25 mouse cellular contexts compared by ENCODE assay signal in the genomic region with DNA sequence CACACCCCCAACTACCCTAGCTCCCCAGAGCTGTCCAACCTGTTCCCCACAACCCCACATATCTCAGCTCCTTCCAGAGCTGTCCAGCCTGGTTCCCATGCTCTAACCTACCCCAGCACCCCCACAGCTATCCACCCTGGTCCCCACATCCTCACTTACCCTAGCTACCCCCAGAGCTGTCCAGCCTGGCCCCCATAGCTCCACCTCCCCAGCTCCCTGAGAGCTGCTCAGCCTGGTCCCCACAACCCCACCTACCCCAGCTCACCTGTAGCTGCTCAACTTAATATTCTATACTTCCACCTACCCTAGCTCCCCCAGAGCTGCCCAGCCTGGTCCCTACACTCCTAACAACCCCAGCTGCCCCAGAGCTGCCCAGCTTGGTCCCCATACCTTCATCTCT.
DNase-seq lines count a peak whose midpoint lies in the region; ATAC-seq and TF ChIP-seq lines count a peak whose summit lies in the region.
"Had no signal": no experiment of that assay in that cellular context is flagged by ENCODE, and none has a peak within 500 bp of the region (broad histone marks: within the 10 kb centered on the region; RNA-seq: fewer than 3 reads in every experiment).

No protein-coding gene starts in this region.

- in situ Hi-C loops in CH12.LX (cut with MboI; ENCODE audit: low pct_ligation_motif_present, low pct_unique_long_range_greater_than_20kb, low sequenced_read_pairs), result no loop called here

- TF ChIP-seq RAD21 in CH12.LX (IDR thresholded peaks at IDR 0.05; ENCODE audit: low read depth, low read length), result no peak

- dilution Hi-C loops in CH12.LX (cut with MboI; ENCODE audit: extremely low pct_ligation_motif_present, extremely low pct_unique_long_range_greater_than_20kb, low sequenced_read_pairs), result no loop called here

- no peaks in the 10 kb centered on the region for H3K27me3 ChIP-seq in hindbrain, embryonic 12.5 days
- no peaks in the 10 kb centered on the region for H3K27me3 ChIP-seq in hindbrain, embryonic 16.5 days (replicated peaks; ENCODE audit: control insufficient read depth, insufficient read depth, low read length)
- H3K27me3 ChIP-seq in midbrain, embryonic 11.5 days (ENCODE audit: control insufficient read depth, insufficient read depth, low read length), result no peaks in the 10 kb centered on the region
- H3K27me3 ChIP-seq in midbrain, embryonic 14.5 days (ENCODE audit: control insufficient read depth, insufficient read depth, low read length), result no peaks in the 10 kb centered on the region
- H3K27me3 ChIP-seq in CH12.LX (replicated peaks), result no peaks in the 10 kb centered on the region
- H3K27me3 ChIP-seq: forebrain, embryonic 13.5 days; heart, embryonic 12.5 days; limb, embryonic 13.5 days; liver, embryonic 13.5 days had no signal

- TF ChIP-seq EP300 in CH12.LX (IDR thresholded peaks at IDR 0.05; ENCODE audit: low read length), result no peak

- no peaks in the 10 kb centered on the region for H3K79me2 ChIP-seq in CH12.LX (replicated peaks; ENCODE audit: control insufficient read depth, extremely low read depth, insufficient read depth, poor library complexity, severe bottlenecking)

- no peak overlapping the region for H3K9ac ChIP-seq in hindbrain, embryonic 12.5 days
- H3K9ac ChIP-seq in hindbrain, embryonic 16.5 days (ENCODE audit: low read depth, low read length), result no peak overlapping the region
- no peak overlapping the region for H3K9ac ChIP-seq in midbrain, embryonic 11.5 days (ENCODE audit: low read length)
- no peak overlapping the region for H3K9ac ChIP-seq in midbrain, embryonic 14.5 days (replicated peaks; ENCODE audit: low read length)
- no peak overlapping the region for H3K9ac ChIP-seq in CH12.LX (ENCODE audit: insufficient read depth, low read depth)
- H3K9ac ChIP-seq: forebrain, embryonic 13.5 days; heart, embryonic 12.5 days; limb, embryonic 13.5 days; liver, embryonic 13.5 days had no signal

- no peaks in the 10 kb centered on the region for H3K36me3 ChIP-seq in hindbrain, embryonic 12.5 days
- no peaks in the 10 kb centered on the region for H3K36me3 ChIP-seq in hindbrain, embryonic 16.5 days (ENCODE audit: control insufficient read depth, insufficient read depth, low read length)
- no peaks in the 10 kb centered on the region for H3K36me3 ChIP-seq in midbrain, embryonic 11.5 days (ENCODE audit: control insufficient read depth, insufficient read depth, low read length)
- no peaks in the 10 kb centered on the region for H3K36me3 ChIP-seq in midbrain, embryonic 14.5 days (ENCODE audit: control insufficient read depth, insufficient read depth, low read length)
- H3K36me3 ChIP-seq in CH12.LX (replicated peaks in 1 of 2; ENCODE audit: control insufficient read depth in 1 of 2, insufficient read depth in 1 of 2, low read length in 1 of 2), result peaks cover 0 to 11% of the 10 kb centered on the region in 2 experiments
- H3K36me3 ChIP-seq: G1E; heart, embryonic 12.5 days; limb, embryonic 13.5 days; liver, embryonic 13.5 days had no signal

- no peaks in the 10 kb centered on the region for H3K4me1 ChIP-seq in hindbrain, embryonic 12.5 days
- no peaks in the 10 kb centered on the region for H3K4me1 ChIP-seq in hindbrain, embryonic 16.5 days (ENCODE audit: control insufficient read depth, insufficient read depth, low read depth, low read length)
- H3K4me1 ChIP-seq in midbrain, embryonic 11.5 days (ENCODE audit: control insufficient read depth, insufficient read depth, low read length), result no peaks in the 10 kb centered on the region
- H3K4me1 ChIP-seq in midbrain, embryonic 14.5 days (ENCODE audit: control insufficient read depth, insufficient read depth, low read length), result no peaks in the 10 kb centered on the region
- H3K4me1 ChIP-seq in CH12.LX (ENCODE audit: control insufficient read depth in 1 of 2, insufficient read depth in 2 of 2), result peaks cover 0 to 18% of the 10 kb centered on the region in 2 experiments; a peak in 2 of 4 replicates
- H3K4me1 ChIP-seq: forebrain, embryonic 13.5 days; heart, embryonic 12.5 days; limb, embryonic 13.5 days; liver, embryonic 13.5 days had no signal

- peak; percentile 40; the same call in 1 of the 2 replicates for ATAC-seq in hindbrain, embryonic 12.5 days (ENCODE audit: low FRiP score)
- ATAC-seq in hindbrain, embryonic 16.5 days, result no peak
- ATAC-seq in midbrain, embryonic 11.5 days (ENCODE audit: low FRiP score), result 0 out of 2 replicates have a peak, but pooled peaks have one; percentile 10
- ATAC-seq in midbrain, embryonic 14.5 days (ENCODE audit: low FRiP score, low TSS enrichment), result no peak
- ATAC-seq: forebrain, embryonic 13.5 days; hindbrain, postnatal 0 days; intestine, embryonic 16.5 days; midbrain, embryonic 16.5 days had no signal

- TF ChIP-seq POLR2A in CH12.LX (IDR thresholded peaks at IDR 0.05; ENCODE audit: low read depth, low read length), result no peak

- no peak overlapping the region for H3K4me3 ChIP-seq in hindbrain, embryonic 12.5 days
- no peak overlapping the region for H3K4me3 ChIP-seq in hindbrain, embryonic 16.5 days (ENCODE audit: low read length)
- no peak overlapping the region for H3K4me3 ChIP-seq in midbrain, embryonic 11.5 days (ENCODE audit: low read depth, low read length)
- H3K4me3 ChIP-seq in midbrain, embryonic 14.5 days (replicated peaks; ENCODE audit: low read depth, low read length), result no peak overlapping the region
- H3K4me3 ChIP-seq in CH12.LX (replicated peaks in 1 of 3; ENCODE audit: low read depth in 2 of 3, low read length in 2 of 3, poor library complexity in 1 of 3), result peak overlapping the region; percentile 7 to 52 (median 38)
- H3K4me3 ChIP-seq: forebrain, embryonic 13.5 days; heart, embryonic 12.5 days; limb, embryonic 13.5 days; liver, embryonic 13.5 days had no signal

- DNase-seq in midbrain, embryonic 11.5 days (ENCODE audit: low spot score, missing footprints), result no peak
- DNase-seq in midbrain, embryonic 14.5 days, result no peak
- DNase-seq in A20 (ENCODE audit: low read depth, low spot score) (peak; percentile 24), CH12.LX (ENCODE audit: extremely low read depth) (no peak)
- DNase-seq: adrenal gland, adult 8-10 months; cerebellum, adult 2 months; cerebellum, postnatal 14 days; gastrocnemius, postnatal 10 days; heart, postnatal 4 days; kidney, adult 9 months; kidney, postnatal 10 days; layer of hippocampus, adult 9-11 months; liver, embryonic 13.5 days; lung, adult 18-20 months; lung, postnatal 14 days; right cerebral cortex, postnatal 25 days had no signal

- H3K4me2 ChIP-seq in hindbrain, embryonic 12.5 days (replicated peaks), result no peak overlapping the region
- H3K4me2 ChIP-seq in hindbrain, embryonic 16.5 days (ENCODE audit: low read length), result no peak overlapping the region
- no peak overlapping the region for H3K4me2 ChIP-seq in midbrain, embryonic 11.5 days
- H3K4me2 ChIP-seq in midbrain, embryonic 14.5 days (ENCODE audit: low read length), result no peak overlapping the region
- H3K4me2 ChIP-seq in CH12.LX (ENCODE audit: insufficient read depth, low read depth, poor library complexity, severe bottlenecking), result no peak overlapping the region
- H3K4me2 ChIP-seq: forebrain, embryonic 13.5 days; heart, embryonic 12.5 days; limb, embryonic 13.5 days; liver, embryonic 13.5 days had no signal

- no peak for TF ChIP-seq CTCF in CH12.LX (conservative IDR thresholded peaks at IDR 0.05 in 1 of 2, IDR thresholded peaks at IDR 0.05 in 1 of 2; ENCODE audit: low read depth in 2 of 2, low read length in 2 of 2)

- H3K27ac ChIP-seq in hindbrain, embryonic 12.5 days, result no peak overlapping the region
- H3K27ac ChIP-seq in hindbrain, embryonic 16.5 days (ENCODE audit: low read depth, low read length), result no peak overlapping the region
- no peak overlapping the region for H3K27ac ChIP-seq in midbrain, embryonic 11.5 days (ENCODE audit: low read depth, low read length)
- H3K27ac ChIP-seq in midbrain, embryonic 14.5 days (replicated peaks; ENCODE audit: low read depth, low read length), result no peak overlapping the region
- H3K27ac ChIP-seq in CH12.LX (ENCODE audit: insufficient read depth, low read depth), result no peak overlapping the region
- H3K27ac ChIP-seq: forebrain, embryonic 13.5 days; hindbrain, postnatal 0 days; limb, embryonic 13.5 days; liver, embryonic 13.5 days had no signal

- H3K9me3 ChIP-seq in hindbrain, embryonic 12.5 days (replicated peaks), result 0 out of 2 replicates have a peak, but pooled peaks cover 5% of the 10 kb centered on the region
- no peaks in the 10 kb centered on the region for H3K9me3 ChIP-seq in hindbrain, embryonic 16.5 days (ENCODE audit: control insufficient read depth, low read length)
- H3K9me3 ChIP-seq in midbrain, embryonic 11.5 days (ENCODE audit: control insufficient read depth, low read length), result no peaks in the 10 kb centered on the region; the same call in 1 of the 2 replicates
- 0 out of 2 replicates have a peak, but pooled peaks cover 8% of the 10 kb centered on the region for H3K9me3 ChIP-seq in midbrain, embryonic 14.5 days (ENCODE audit: control insufficient read depth, low read length)
- no peaks in the 10 kb centered on the region for H3K9me3 ChIP-seq in CH12.LX (replicated peaks; ENCODE audit: low read length)
- H3K9me3 ChIP-seq: liver, embryonic 13.5 days had no signal

TF ChIP-seq in CH12.LX, 34 proteins besides CTCF, POLR2A, EP300 and RAD21 (continues in another document):
- TF ChIP-seq RCOR1 (conservative IDR thresholded peaks at IDR 0.05; ENCODE audit: low read depth, low read length), result no peak
- no peak for TF ChIP-seq NRF1 (IDR thresholded peaks at IDR 0.05; ENCODE audit: low read depth, low read length)
- no peak for TF ChIP-seq USF2 (conservative IDR thresholded peaks at IDR 0.05; ENCODE audit: low read depth, low read length)
- no peak for TF ChIP-seq NELFE (IDR thresholded peaks at IDR 0.05; ENCODE audit: low read depth, low read length)
- no peak for TF ChIP-seq CHD1 (IDR thresholded peaks at IDR 0.05; ENCODE audit: low read depth, low read length)
- no peak for TF ChIP-seq HCFC1 (IDR thresholded peaks at IDR 0.05; ENCODE audit: low read depth, low read length)
- no peak for TF ChIP-seq SMC3 (IDR thresholded peaks at IDR 0.05; ENCODE audit: low read depth, low read length)
- TF ChIP-seq USF1 (IDR thresholded peaks at IDR 0.05; ENCODE audit: low read depth, low read length), result no peak
- TF ChIP-seq MYC (IDR thresholded peaks at IDR 0.05; ENCODE audit: low read depth, low read length), result no peak
- no peak for TF ChIP-seq MAZ (IDR thresholded peaks at IDR 0.05; ENCODE audit: low read depth, low read length)
- TF ChIP-seq GABPA (IDR thresholded peaks at IDR 0.05; ENCODE audit: insufficient replicate concordance, low read depth, low read length), result no peak
- TF ChIP-seq IRF4 (IDR thresholded peaks at IDR 0.05; ENCODE audit: low read depth, low read length), result no peak
- no peak for TF ChIP-seq TCF12 (IDR thresholded peaks at IDR 0.05; ENCODE audit: low read depth, low read length)
- TF ChIP-seq UBTF (IDR thresholded peaks at IDR 0.05; ENCODE audit: low read depth, low read length), result no peak
- TF ChIP-seq E2F4 (IDR thresholded peaks at IDR 0.05; ENCODE audit: insufficient replicate concordance, low read depth, low read length), result no peak
- no peak for TF ChIP-seq PAX5 (IDR thresholded peaks at IDR 0.05; ENCODE audit: low read length)
- TF ChIP-seq MEF2A (IDR thresholded peaks at IDR 0.05; ENCODE audit: borderline replicate concordance, low read depth, low read length), result no peak

Comparison
In these comparisons a context has a peak if more than half of its experiments do, and no peak if none do; other contexts are left out.
1. ATAC-seq: peak in hindbrain, embryonic 12.5 days (single experiment) and midbrain, embryonic 11.5 days (single experiment); none in hindbrain, embryonic 16.5 days (single experiment) and midbrain, embryonic 14.5 days (single experiment).
2. H3K4me3 ChIP-seq: peak in CH12.LX (3 of 3); none in hindbrain, embryonic 12.5 days (single experiment), hindbrain, embryonic 16.5 days (single experiment), midbrain, embryonic 11.5 days (single experiment) and midbrain, embryonic 14.5 days (single experiment).